Mouse (Mus musculus) MEL (cell line): ENCODE data around the gene Ing3.

Experiments
- BHLHE40 ChIP-seq: IDR thresholded peaks from 2 replicates; pipeline ENCODE4 v1.6.1; 2012; ENCODE audit warnings: low read depth, mild to moderate bottlenecking, inconsistent platforms, low read length, improper control_type of control experiment, borderline replicate concordance
- CTCF ChIP-seq, 3 experiments: IDR thresholded peaks in 2 of 3; conservative IDR thresholded peaks in 1 of 3; 2 replicates each; pipeline ENCODE4 v1.5.1; 2011 to 2012; ENCODE audit warnings: low read length in 3 of 3, low read depth in 2 of 3, mild to moderate bottlenecking in 2 of 3, improper control_type of control experiment in 1 of 3, inconsistent platforms in 1 of 3, mixed read lengths in 1 of 3, moderate library complexity in 1 of 3; ENCODE audit not compliant: control insufficient read depth in 1 of 3, insufficient read depth in 1 of 3, poor library complexity in 1 of 3, severe bottlenecking in 1 of 3
- ELF1 ChIP-seq: IDR thresholded peaks from 2 replicates; pipeline ENCODE4 v1.6.1; 2014; ENCODE audit warnings: low read depth, mild to moderate bottlenecking, inconsistent platforms, low read length, improper control_type of control experiment, moderate library complexity
- EP300 ChIP-seq, 2 experiments: IDR thresholded peaks; 2 replicates each; pipeline ENCODE4 v1.6.1; 2011; ENCODE audit warnings: improper control_type of control experiment in 2 of 2, low read length in 2 of 2, low read depth in 1 of 2, mild to moderate bottlenecking in 1 of 2
- HCFC1 ChIP-seq: IDR thresholded peaks from 2 replicates; pipeline ENCODE4 v1.6.1; 2012; ENCODE audit warnings: low read depth, mild to moderate bottlenecking, inconsistent platforms, low read length, improper control_type of control experiment, moderate library complexity
- MAFK ChIP-seq: IDR thresholded peaks from 2 replicates; pipeline ENCODE4 v1.6.1; 2011; ENCODE audit warnings: low read depth, mild to moderate bottlenecking, low read length, improper control_type of control experiment, borderline replicate concordance
- MAZ ChIP-seq: IDR thresholded peaks from 2 replicates; pipeline ENCODE4 v1.6.1; 2012; ENCODE audit warnings: low read depth, mild to moderate bottlenecking, inconsistent platforms, low read length, improper control_type of control experiment
- POLR2A ChIP-seq, 2 experiments: IDR thresholded peaks; 2 replicates each; pipeline ENCODE4 v1.6.1; 2011 to 2012; ENCODE audit warnings: low read length in 2 of 2, mild to moderate bottlenecking in 2 of 2, control low read depth in 1 of 2, improper control_type of control experiment in 1 of 2, low read depth in 1 of 2, moderate library complexity in 1 of 2; ENCODE audit not compliant: control insufficient read depth in 1 of 2, insufficient read depth in 1 of 2, poor library complexity in 1 of 2
- TAL1 ChIP-seq: IDR thresholded peaks from 2 replicates; pipeline ENCODE4 v1.6.1; 2012; ENCODE audit warnings: mild to moderate bottlenecking, inconsistent platforms, low read length, moderate library complexity, mixed read lengths
- TCF12 ChIP-seq: IDR thresholded peaks from 2 replicates; pipeline ENCODE4 v1.6.1; 2014; ENCODE audit warnings: low read depth, mild to moderate bottlenecking, inconsistent platforms, low read length, improper control_type of control experiment, moderate library complexity
- USF1 ChIP-seq: IDR thresholded peaks from 2 replicates; pipeline ENCODE4 v1.6.1; 2014; ENCODE audit warnings: low read depth, mild to moderate bottlenecking, inconsistent platforms, low read length, improper control_type of control experiment, moderate library complexity
- ZMIZ1 ChIP-seq: IDR thresholded peaks from 2 replicates; pipeline ENCODE4 v1.6.1; 2012; ENCODE audit warnings: low read depth, mild to moderate bottlenecking, inconsistent platforms, low read length, improper control_type of control experiment, moderate library complexity
- ZNF384 ChIP-seq: IDR thresholded peaks from 2 replicates; pipeline ENCODE4 v1.6.1; 2012; ENCODE audit warnings: low read depth, mild to moderate bottlenecking, inconsistent platforms, low read length, improper control_type of control experiment

DNA sequence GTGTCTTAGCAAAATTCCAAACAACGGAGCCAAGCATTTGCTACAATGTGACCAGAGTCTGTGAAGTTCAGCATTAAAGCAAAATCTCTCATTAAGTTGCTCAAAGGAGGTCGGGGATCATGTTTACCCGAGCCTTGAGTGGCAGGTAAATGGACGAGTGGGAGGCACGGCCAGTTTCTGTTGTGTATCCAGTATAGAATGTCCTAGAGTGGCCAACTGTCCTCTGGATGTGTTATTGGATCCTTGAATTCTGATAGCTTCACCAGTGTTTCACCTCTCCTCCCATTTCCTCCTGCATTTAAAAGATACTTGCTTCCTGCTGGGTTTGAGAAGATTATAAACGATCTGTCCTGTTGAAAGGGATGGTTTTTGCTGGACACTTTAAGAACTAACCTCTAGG lies 50.7 kb downstream of the Ing3 start:
- TF ChIP-seq CTCF (IDR thresholded peaks at IDR 0.05 in 2 of 3, conservative IDR thresholded peaks at IDR 0.05 in 1 of 3; ENCODE audit: control insufficient read depth in 1 of 3, insufficient read depth in 1 of 3, low read depth in 2 of 3, low read length in 3 of 3, poor library complexity in 1 of 3, severe bottlenecking in 1 of 3) (no peak), MAZ (no peak), POLR2A (IDR thresholded peaks at IDR 0.05; ENCODE audit: control insufficient read depth in 1 of 2, insufficient read depth in 1 of 2, low read depth in 1 of 2, low read length in 2 of 2, poor library complexity in 1 of 2) (no peak), EP300 (IDR thresholded peaks at IDR 0.05; ENCODE audit: low read depth in 1 of 2, low read length in 2 of 2) (no peak), ELF1 (no peak), TCF12 (no peak), ZNF384 (no peak), TAL1 (no peak), ZMIZ1 (no peak), MAFK (no peak), HCFC1 (no peak), USF1 (no peak), BHLHE40 (no peak)
